Comparison of ENCODE assay signal across 8 mouse cellular contexts in the genomic region with DNA sequence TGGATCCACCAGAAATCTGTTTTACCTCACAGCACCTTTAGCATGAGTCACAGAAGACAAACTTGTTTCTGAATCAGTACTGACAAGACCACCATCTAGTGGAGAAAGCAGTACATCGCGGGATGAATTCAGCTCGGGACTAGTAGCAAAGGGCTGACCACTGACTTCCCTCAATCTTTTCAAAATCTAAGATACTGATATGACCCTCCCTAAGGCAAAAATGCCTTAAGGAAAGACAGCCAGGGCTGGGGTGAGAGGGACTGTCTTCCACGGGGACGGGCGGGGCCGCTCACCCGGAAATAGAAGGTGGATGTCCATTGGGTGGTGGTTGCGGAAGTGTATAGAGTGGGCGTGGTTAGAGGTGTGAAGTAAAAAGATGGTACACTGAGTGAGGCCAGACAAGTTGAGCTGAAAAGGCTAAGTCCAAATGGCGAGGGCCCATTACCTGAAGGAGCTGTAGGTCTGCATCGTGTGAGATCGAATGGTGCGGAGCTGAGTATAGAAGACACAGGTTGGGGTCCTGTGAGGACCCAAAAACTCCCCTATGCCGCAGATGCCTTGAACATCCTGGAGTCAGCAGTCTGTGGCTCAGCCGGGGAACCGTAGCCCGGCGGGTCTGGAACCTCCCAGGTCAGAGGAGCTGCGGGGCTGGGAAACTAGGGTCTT. TPM values are rescaled to one million over a fixed set of nuclear protein-coding genes. Genes with fewer than 3 reads are reported as not detected.
DNase-seq lines count a peak whose midpoint lies in the region; ATAC-seq and TF ChIP-seq lines count a peak whose summit lies in the region.

A gene (plus strand): TSS at position 358 of the 666 bp plus-strand sequence.

- no peaks in the 10 kb centered on the region for H3K9me3 ChIP-seq in forebrain, embryonic 16.5 days (ENCODE audit: control insufficient read depth, low read length)
- no peaks in the 10 kb centered on the region for H3K9me3 ChIP-seq in neural tube, embryonic 14.5 days (ENCODE audit: control insufficient read depth, low read length)

- peak within 1 kb of the TSS; percentile 84 for H3K4me2 ChIP-seq in forebrain, embryonic 16.5 days (ENCODE audit: low read length)
- peak within 1 kb of the TSS; percentile 89 for H3K4me2 ChIP-seq in neural tube, embryonic 14.5 days (ENCODE audit: low read depth, low read length)

- H3K27ac ChIP-seq in forebrain, embryonic 16.5 days (ENCODE audit: low read length) = no peak within 1 kb of the TSS
- no peak within 1 kb of the TSS; the same call in 1 of the 2 replicates for H3K27ac ChIP-seq in neural tube, embryonic 14.5 days (ENCODE audit: low read depth, low read length)
- peak within 1 kb of the TSS; percentile 32; the same call in 1 of the 2 replicates for H3K27ac ChIP-seq in testis, adult 2 months (ENCODE audit: control insufficient read depth, insufficient read depth, low read depth, low read length)

- peak within 1 kb of the TSS; percentile 67 for H3K9ac ChIP-seq in forebrain, embryonic 16.5 days (replicated peaks; ENCODE audit: low read depth, low read length)
- peak within 1 kb of the TSS; percentile 53 for H3K9ac ChIP-seq in neural tube, embryonic 14.5 days (replicated peaks; ENCODE audit: low read depth, low read length)

- H3K27me3 ChIP-seq in forebrain, embryonic 16.5 days (replicated peaks; ENCODE audit: control insufficient read depth, insufficient read depth, low read length) = no peaks in the 10 kb centered on the region
- no peaks in the 10 kb centered on the region for H3K27me3 ChIP-seq in neural tube, embryonic 14.5 days (ENCODE audit: control insufficient read depth, insufficient read depth, low read length)
- no peaks in the 10 kb centered on the region for H3K27me3 ChIP-seq in testis, adult 2 months (ENCODE audit: control insufficient read depth, insufficient read depth, low read length)

- no peaks in the 10 kb centered on the region for H3K36me3 ChIP-seq in forebrain, embryonic 16.5 days (ENCODE audit: control insufficient read depth, insufficient read depth)
- no peaks in the 10 kb centered on the region for H3K36me3 ChIP-seq in neural tube, embryonic 14.5 days (ENCODE audit: control insufficient read depth, insufficient read depth, low read length)
- H3K36me3 ChIP-seq in testis, adult 2 months (ENCODE audit: control insufficient read depth, insufficient read depth, low read length) = no peaks in the 10 kb centered on the region

- DNase-seq in ES-CJ7 (ENCODE audit: low read depth, low spot score) = peak; percentile 64
- DNase-seq in cerebellum, adult 18-20 months = peak; percentile 44 to 57
- DNase-seq in heart, postnatal 25 days (ENCODE audit: low spot score) = peak; percentile 38
- peak; percentile 46 for DNase-seq in layer of hippocampus, adult 11-12 months (ENCODE audit: low spot score)
- peak; percentile 77 to 79 for DNase-seq in lung, adult 18-20 months

- 9% methylated on average over 20 of the region's 20 CpGs for WGBS in forebrain, embryonic 16.5 days
- WGBS in neural tube, embryonic 14.5 days = 5% methylated on average over 20 of the region's 20 CpGs

- H3K4me1 ChIP-seq in forebrain, embryonic 16.5 days (replicated peaks; ENCODE audit: control insufficient read depth, insufficient read depth, low read length) = peaks cover 2% of the 10 kb centered on the region; the same call in 1 of the 2 replicates
- H3K4me1 ChIP-seq in neural tube, embryonic 14.5 days (ENCODE audit: control insufficient read depth, insufficient read depth, low read length) = no peaks in the 10 kb centered on the region
- H3K4me1 ChIP-seq in testis, adult 2 months (ENCODE audit: control insufficient read depth, insufficient read depth, low read length) = peaks cover 6% of the 10 kb centered on the region

- H3K4me3 ChIP-seq in forebrain, embryonic 16.5 days (replicated peaks; ENCODE audit: low read length) = peak within 1 kb of the TSS; percentile 64
- H3K4me3 ChIP-seq in neural tube, embryonic 14.5 days (ENCODE audit: low read depth, low read length) = peak within 1 kb of the TSS; percentile 52
- H3K4me3 ChIP-seq in testis, adult 2 months (ENCODE audit: control insufficient read depth, low read depth, low read length) = peak within 1 kb of the TSS; percentile 83

- intact Hi-C loops in heart, postnatal 25 days (cut with DNase I) = no loop called here

- ATAC-seq in forebrain, embryonic 16.5 days = peak; percentile 99
- peak; percentile 100 for ATAC-seq in neural tube, embryonic 14.5 days (ENCODE audit: low read depth)

- no peak for TF ChIP-seq CTCF in testis, adult 2 months (IDR thresholded peaks at IDR 0.05; ENCODE audit: control insufficient read depth, insufficient read depth, insufficient replicate concordance, low read depth, low read length)

- peak; percentile 44; the same call in 1 of the 2 replicates for TF ChIP-seq POLR2A in testis, adult 2 months (IDR thresholded peaks at IDR 0.05; ENCODE audit: control insufficient read depth, low read depth, low read length)

RNA-seq across cellular contexts. Expression of the gene that starts here (rescaled TPM):
- 4.9 and 5.9 TPM in 2 replicates for polyA plus RNA-seq in forebrain, embryonic 16.5 days (2015; fragmentation: Nextera tagmentation; extraction: Ambion mirVana)
- under 1 TPM; 0.75 to 0.78 TPM for total RNA-seq in heart, postnatal 25 days (2021)
- polyA plus RNA-seq in neural tube, embryonic 14.5 days (2014; fragmentation: Nextera tagmentation; extraction: Ambion mirVana) = 5.6 and 6.8 TPM in 2 replicates
- polyA plus RNA-seq in testis, adult 2 months (2012; rRNA removed) = 0.38 and 0.59 TPM in 2 replicates

Comparison
In these comparisons a context has a peak if more than half of its experiments do, and no peak if none do; other contexts are left out.
1. Peak in DNase-seq in heart, postnatal 25 days; RNA of the gene not detected or under 1 TPM.